Mouse (Mus musculus): ENCODE measurements around the gene Plpp7.

The Plpp7 gene

DNA sequence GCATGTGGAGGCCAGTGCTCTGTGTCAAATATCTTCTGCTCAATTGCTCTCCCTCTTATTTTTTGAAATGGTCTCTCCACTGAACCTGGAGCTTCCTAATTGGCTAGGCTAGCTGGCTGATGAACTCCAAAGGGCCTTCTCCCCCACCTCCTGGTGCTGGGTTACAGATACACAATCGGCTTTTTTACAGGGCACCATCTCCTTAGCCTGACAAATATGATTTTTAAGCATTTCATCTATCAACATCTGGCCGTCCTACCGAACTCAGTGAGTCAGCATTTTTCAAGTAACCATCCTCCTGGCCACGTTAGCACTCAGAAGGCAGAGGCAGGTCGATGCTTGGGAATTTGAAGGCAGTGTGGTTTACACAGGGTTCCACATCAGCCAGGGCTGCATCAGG is 49.3 kb downstream of the Plpp7 start:
- no peak for DNase-seq

DNA sequence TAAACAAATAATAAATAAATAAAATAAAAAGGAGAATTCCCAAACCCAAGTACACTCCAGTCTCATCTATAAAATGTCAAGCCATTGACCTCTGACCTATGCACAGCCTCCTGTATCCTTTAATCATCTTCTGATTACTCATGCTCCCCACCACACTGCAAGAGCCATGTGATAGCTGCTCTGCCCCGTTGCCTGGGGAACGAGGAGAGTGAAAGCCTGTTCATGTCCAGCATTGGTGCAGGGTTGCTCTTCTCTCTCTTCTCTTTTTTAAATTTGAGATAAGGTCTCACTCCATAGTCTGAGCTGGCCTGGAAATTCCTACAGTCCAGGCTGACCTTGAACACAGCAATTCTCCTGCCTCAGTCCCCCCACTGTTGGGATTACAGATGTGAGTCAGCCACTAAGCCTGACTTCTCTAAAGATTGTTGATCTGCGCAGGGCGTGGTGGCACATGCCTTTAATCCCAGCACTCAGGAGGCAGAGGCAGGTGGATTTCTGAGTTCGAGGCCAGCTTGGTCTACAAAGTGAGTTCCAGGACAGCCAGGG is 51.4 kb downstream of the Plpp7 start:
- DNase-seq, result no peak

DNA sequence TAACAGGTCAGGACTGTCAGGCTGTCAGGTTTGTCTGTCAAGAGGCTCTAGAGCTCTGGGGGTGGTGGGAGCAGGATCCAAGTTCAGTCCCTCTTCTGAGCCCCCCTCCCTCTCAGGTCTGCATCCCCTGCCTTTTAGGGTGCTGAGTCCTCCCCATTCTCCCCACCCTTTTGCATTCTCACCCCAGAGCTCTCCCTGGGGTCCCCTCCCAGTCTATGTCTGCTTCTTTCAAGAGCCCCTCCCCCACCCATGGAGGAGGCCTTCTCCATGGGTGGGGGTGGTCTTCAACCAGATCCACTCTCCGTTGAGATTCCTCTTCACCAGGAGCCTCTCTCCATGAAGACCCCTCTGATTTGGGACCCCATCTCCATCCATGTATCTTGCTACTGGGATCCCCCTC is 54.8 kb downstream of the Plpp7 start:
- DNase-seq, result no peak

DNA sequence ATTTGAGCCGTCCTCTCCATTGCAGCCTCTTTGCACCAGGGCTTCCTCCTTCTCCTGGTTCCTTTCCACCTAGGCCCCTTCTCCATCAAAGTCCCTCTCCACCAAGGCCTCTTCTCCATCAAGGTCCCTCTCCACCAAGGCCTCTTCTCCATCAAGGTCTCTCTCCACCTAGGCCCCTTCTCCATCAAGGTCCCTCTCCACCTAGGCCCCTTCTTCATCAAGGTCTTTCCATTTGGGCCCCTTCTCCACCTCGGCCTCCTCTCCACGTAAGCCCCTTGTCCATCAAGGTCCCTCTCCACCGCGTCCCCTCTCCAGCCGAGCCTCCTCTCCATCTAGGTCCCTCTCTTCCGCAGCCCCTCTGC is 55.2 kb downstream of the Plpp7 start:
- no peak for DNase-seq

DNA sequence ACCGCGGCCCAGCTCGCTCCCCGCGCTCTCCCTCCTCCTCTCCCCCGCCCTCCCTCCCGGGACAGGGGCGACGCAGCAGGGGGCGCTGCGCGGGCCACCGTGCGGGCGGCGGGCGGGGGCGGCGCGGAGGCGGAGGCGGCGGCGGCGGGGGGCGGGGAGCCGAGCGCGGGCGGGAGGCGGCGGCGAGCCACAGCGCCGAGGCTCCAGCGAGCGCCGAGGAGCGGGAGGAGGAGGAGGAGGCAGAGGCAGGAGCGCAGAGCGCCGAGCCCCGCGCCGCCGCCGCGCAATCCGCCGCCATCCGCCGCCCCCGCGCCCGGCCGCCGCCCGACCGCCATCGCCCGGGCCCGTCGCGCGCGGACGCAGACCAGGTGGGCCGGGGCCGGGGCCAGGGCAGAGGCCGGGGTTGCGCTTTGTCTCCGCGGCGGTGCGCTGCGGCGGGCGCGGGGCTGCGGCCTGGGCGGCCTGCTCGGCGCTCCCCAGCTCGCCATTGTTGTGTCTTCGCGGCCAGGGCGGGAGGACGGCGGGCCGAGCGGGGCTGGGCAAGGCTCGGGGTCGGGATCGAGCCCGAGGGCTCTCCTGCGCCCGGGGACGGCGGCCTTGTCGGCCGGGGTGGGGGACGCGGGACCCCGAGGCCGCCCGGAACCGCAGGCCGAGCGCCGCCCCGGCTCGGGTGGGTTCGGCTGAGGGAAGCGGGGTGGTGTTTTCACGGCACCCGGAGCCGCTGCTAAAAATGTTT is 55.8 kb downstream of the Plpp7 start, which contains the start of gene Prrc2b:
TSS of gene Prrc2b (plus strand) at position 159 of the 736 bp plus-strand sequence.
- DNase-seq, result no peak

DNA sequence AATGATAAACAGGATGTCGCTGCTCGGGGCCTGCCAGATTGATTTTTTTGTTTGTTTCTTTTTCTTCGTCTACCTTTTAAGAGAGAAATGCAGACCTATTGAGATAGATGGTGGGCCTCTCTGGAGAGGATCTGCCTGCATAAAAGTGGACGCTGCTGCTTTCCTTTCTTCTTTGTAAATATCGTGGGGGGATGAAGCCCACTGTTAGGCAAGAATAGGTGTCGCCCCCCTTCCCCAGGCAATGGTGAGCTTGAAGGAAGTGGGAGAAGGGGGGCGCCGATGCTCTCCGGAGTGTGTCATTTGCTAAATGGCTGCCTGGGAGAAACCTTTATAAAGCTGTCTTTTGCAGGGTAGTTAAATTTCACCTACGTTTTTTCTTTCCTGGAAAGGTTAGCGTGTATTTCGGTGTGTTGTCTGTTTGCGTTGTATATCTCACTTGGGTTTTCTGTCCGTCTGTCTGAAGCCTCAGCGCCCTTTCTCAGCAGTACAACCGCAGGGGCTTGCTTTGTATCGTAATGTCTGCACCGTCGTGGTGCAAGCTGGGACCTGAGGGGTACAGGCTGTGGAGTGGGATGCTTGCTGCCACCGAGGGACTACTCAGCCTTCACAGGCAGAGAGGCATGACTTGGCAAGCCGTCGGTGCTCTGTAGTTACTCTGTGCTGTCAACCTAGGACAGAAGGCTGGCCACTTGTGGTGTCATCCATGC is 56.5 kb downstream of the Plpp7 start:
- DNase-seq, result no peak

DNA sequence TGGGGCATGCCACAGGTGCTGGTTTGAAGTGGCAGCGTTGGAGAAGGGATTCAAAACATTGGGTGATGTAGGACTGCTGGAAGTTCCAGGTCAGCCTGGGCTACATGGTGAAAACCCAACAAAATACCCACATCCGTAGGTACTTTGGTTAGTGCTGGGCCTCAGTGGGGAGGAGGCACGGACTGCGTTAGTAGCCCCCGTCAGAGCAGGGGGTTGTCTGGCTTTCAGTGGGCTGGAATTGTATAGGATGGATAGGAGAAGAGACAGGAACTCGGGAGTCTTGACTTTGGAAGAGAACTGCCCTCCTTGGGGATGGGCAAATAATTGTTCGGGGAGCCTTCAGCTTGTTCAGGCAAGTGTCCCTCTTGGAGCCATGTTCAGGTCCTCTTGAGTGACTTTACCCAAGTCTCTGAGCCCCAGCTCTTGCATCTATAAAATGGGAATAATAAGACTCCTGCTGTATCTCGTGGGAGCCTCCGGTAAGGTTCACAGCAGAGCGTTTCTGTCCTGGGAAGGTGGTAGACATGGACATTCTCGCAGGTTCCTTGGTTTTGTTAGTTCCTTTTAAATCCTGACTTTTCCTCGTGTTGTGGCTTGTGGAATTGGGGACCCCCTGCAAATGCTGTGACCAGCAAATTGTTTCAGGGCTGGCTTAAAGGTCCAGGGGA is 57.2 kb downstream of the Plpp7 start:
- DNase-seq, result no peak

DNA sequence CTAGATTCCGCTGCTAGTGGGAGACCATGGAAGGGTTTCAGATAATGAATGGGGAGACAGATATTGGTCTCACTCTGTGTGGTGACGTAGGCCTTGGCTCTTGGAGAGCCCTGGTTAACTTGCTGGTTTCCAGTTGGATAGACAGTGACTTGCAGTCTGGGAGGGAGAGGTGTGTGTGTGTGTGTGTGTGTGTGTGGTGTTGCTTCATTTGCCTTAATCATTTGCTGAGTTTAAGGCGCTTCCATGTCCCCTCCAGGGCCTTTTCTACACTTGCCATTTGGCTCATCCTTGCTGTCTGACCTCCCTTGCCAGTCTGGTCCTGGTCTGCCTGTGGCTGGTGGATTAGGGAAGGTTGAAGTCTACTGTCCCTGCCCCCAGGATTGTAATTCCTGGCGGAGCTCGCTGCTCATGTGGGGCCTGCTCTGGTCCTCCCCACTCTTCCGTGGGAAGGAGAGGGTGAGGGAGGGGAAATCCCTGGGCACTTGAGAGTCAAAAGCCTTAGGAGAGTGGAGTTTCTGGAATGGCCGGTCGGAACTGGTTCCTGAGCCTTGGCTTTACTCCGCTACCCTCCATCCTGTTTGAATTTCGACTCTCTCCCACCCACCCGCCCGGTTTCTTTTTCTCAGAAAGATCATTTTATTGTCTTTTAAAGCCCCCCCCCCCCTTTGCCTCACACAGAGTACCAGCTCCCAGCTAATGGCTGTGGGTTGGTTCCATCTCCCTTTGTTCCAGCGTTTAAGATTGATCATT is 57.9 kb downstream of the Plpp7 start:
- no peak for DNase-seq

DNA sequence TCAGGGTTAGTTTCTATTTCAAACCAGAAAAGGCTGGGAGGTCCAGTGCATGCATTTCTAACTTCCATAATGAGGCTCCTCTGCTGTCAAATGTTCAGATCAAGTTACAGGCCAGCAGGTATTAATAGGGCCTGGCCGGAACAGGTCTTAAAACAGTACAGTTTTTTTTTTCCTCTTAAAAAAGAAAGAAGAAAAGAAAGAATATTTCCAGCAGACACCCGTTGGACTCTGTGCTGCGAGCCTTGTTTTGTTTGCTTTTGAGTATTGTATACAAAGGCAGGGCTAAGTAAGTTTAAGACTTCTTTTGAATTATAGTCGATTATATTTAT is 58.4 kb downstream of the Plpp7 start:
- DNase-seq, result no peak

DNA sequence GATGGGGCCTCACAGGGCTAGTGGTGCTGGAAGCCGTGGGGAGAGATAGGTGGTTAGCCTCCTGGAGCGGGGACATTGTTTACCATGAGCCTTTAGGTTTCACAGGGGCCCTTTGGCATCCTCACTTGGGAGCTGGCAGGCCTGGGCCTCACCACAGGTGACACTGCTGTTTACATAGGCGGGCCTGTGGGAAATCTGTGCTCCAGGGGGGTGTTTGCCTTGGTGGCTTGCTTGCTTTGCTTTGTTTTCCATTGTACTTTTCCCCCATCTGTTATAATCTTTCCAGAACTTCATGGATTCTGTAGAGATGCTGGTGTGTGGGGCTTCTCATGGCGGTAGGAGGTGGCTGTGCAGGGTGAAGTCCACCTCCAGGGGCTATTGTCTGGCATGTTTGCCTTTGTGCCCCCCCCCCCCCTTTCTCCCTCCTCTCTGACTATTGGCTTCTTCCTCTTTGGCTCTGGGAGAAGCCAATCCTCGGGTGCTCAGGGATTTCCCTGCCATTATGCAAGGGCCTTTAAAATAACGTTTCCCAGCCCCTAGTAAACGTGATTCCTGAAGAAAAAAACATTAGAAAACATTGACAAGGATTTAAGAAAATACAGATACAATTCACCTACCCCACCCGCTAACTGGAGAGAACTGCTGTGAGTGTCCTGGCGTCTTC is 59.1 kb downstream of the Plpp7 start:
- no peak for DNase-seq

DNA sequence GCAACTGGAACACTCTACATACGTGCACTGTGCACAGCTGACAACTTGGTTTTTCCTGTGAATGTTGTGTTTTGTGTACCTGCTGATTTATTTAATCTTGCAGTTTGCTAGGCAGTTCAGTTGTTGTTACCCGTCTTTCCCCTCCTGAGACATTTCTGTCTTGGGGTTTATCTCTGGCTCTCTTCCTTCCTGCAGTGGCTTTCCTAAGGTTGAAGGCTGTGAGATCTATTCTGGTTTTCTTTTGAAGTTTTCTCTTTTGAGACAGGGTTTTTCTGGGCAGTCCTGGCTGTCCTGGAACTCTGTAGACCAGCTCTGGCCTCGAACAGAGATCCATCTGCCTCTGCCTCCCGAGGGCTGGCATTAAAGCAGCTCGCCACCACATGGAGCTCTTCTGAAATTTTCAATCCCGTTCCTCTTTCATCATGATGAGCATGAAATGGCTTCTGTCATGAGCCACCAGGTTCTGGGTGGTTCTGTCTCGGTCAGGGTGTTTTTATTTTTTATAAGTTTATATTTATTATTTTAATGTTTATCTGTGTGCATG is 59.7 kb downstream of the Plpp7 start:
- DNase-seq, result no peak

DNA sequence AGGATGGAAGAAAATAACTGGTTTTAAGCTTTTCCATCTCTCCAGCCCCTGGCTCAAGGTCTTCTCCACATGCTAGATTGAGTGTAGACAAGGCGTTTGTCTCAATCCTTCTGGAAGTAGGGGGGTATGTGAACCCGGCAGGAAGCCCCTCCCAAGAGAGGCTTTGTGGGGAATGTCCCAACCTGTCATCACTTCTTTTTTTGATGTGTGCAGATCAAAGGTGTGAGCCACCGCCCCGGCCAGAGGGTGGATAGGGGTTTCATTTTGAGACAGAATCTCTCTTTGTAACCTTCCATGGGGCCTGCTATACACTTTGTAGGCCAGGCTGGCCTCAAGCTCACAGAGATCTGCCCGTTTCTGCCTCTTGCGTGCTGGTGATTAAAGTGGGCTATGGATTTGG is 60.3 kb downstream of the Plpp7 start:
- no peak for DNase-seq

DNA sequence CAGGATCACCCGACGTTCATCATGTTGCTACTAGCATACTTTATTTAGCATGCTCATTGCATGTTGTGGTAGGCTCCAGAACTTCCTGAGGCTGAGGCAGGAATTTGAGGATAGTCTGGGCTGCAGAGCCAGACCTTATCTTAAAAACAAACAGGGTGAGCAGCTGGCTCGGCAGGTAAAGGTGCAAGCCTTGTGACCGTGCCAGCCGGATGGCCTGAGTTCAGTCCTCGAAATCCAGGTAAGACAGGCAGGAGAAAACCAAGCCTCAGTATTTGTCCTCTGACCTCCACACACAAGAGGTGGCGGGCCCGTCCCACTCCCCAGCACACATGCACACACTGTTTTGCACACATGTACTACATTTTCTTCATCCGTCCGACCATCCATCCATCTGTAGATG is 61.3 kb downstream of the Plpp7 start:
- DNase-seq, result no peak

DNA sequence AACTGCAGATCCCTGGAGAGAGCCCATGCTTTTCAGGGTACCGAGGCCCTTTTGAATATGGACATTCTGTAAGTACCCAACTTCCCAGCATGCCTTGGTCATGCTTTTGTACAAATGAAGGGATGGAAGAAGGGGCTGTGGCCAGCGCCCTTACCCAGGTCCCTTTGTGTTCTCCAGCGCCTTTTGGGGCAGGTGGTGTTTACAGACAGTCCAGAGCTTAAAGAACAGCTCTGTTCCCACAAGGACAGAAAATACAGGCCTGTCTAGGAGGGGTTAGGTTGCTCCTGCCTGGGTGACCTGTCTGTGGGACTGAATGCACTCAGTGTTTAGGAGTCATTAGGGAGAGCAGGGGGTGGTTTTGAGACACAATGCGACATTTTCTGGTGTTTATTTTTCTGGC is 62.0 kb downstream of the Plpp7 start:
- DNase-seq, result no peak

DNA sequence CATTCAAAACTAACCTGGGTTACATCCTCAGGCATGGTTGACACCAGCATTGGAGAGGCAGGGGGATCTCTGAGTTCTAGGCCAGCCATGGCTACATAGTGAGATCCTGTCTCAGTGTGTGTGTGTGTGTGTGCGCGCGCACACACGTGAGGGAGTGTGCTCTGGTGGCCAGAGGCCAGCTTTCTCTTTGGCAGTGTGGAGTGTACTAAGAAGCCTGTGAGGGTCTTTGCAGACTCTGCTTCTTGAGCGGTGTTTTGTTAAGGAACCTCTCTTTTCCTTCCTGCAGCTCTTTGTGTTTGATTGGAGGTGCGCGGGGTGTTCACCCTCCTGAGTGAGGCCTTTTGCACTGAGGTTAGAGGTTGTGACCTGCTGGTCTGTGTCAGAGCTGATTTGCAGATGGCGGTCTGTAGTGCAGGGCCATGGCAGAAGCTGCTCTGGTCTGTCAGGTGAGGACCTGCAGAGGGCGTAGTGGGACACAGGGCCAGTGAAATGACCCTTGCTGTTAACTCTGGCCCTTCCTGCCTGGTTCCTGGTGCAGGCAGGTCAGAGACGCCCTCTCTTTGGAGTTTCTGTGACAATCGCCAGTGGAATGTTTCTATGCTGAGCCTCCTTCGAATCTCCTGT is 63.4 kb downstream of the Plpp7 start:
- no peak for DNase-seq
